Mouse (Mus musculus) hindbrain, embryonic 11.5 days (tissue): ENCODE data around the gene Pou2f2. TPM values are rescaled to one million over a fixed set of nuclear protein-coding genes. Genes with fewer than 3 reads are reported as not detected.

Experiments used
- ATAC-seq: fragments of 200-750 bp; cut with Nextera tagmentation; 2 replicates; pipeline ENCODE4 v1.8.0; 2017; ENCODE audit warnings: mild to moderate bottlenecking, moderate TSS enrichment, moderate library complexity; ENCODE audit not compliant: low FRiP score
- DNase-seq: peaks from one replicate; pipeline ENCODE4 v3.0.0-alpha.2; 2015; ENCODE audit warnings: low spot score
- H3K27ac ChIP-seq: fragments of 300-500 bp; sonication (generic); 2 replicates; pipeline ENCODE4 v1.5.1; 2014; ENCODE audit warnings: mild to moderate bottlenecking, low read depth, low read length
- H3K27me3 ChIP-seq: fragments of 300-500 bp; sonication (generic); 2 replicates; pipeline ENCODE4 v1.6.1; 2014; ENCODE audit warnings: mild to moderate bottlenecking, low read length, moderate library complexity, mixed read lengths; ENCODE audit not compliant: control insufficient read depth, insufficient read depth
- H3K36me3 ChIP-seq: fragments of 300-500 bp; sonication (generic); 2 replicates; pipeline ENCODE4 v1.6.1; 2014; ENCODE audit warnings: mild to moderate bottlenecking, low read length, moderate library complexity, mixed read lengths; ENCODE audit not compliant: control insufficient read depth, insufficient read depth
- H3K4me1 ChIP-seq: fragments of 300-500 bp; sonication (generic); replicated peaks from 2 replicates; pipeline ENCODE4 v1.6.1; 2014; ENCODE audit warnings: low read length, mixed read lengths; ENCODE audit not compliant: control insufficient read depth, insufficient read depth
- H3K4me2 ChIP-seq: fragments of 300-500 bp; sonication (generic); replicated peaks from 2 replicates; pipeline ENCODE4 v1.6.1; 2014; ENCODE audit warnings: mild to moderate bottlenecking, low read depth, low read length
- H3K4me3 ChIP-seq: fragments of 300-500 bp; sonication (generic); 2 replicates; pipeline ENCODE4 v1.5.1; 2014; ENCODE audit warnings: low read depth, low read length
- H3K9ac ChIP-seq: fragments of 300-500 bp; sonication (generic); 2 replicates; pipeline ENCODE4 v1.6.1; 2014; ENCODE audit warnings: low read depth, low read length
- H3K9me3 ChIP-seq: fragments of 300-500 bp; sonication (generic); 2 replicates; pipeline ENCODE4 v1.6.1; 2016; ENCODE audit warnings: low read length; ENCODE audit not compliant: control insufficient read depth
- WGBS: fragments of 180-500 bp; shearing (Covaris S2); extraction: QIAGEN DNeasy Blood & Tissue Kit; methylation state at CpG from one replicate; pipeline ENCODE4 v1.1.7; 2014; 5-methylcytosine and 5-hydroxymethylcytosine counted together
- polyA plus RNA-seq: library from polyadenylated mRNA; unstranded; fragments of >200 nt; fragmentation: Nextera tagmentation; extraction: Ambion mirVana; gene quantifications from 2 replicates; pipeline ENCODE4 v1.2.1, GENCODE M21; 2014

Gene Pou2f2
- polyA plus RNA-seq, 1 experiment from 2014 or later, result 51.9 TPM

DNA sequence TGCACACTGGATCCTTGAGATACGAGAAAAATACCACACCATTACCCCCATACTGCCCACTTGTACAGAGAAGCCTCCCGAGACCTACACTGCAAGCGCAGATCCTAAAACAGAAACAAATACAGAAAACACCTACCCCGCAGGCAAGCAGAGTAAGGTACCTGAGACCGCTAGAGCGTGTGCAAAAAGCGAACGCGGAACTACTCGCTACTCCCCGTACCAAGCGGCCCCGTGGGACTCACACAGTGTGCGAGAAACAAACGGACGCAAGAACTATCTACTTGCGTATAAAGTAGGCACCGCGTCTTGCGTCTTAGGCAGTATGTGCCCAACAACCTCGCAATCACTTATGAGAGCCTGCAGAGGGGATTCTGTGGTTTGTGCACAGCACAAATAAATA is 2.3 kb upstream of the Pou2f2 start:
- Histone ChIP-seq H3K4me2 (peak overlapping the region; percentile 28), H3K4me1 (peaks cover 5% of the 10 kb centered on the region; the same call in 1 of the 2 replicates), H3K4me3 (no peak overlapping the region), H3K27ac (no peak overlapping the region), H3K9ac (0 out of 2 replicates have a peak overlapping the region, but pooled peaks have one; percentile 15), H3K27me3 (peaks cover 22% of the 10 kb centered on the region), H3K9me3 (no peaks in the 10 kb centered on the region), H3K36me3 (no peaks in the 10 kb centered on the region)
- DNase-seq (peak; percentile 51), ATAC-seq (no peak)
- 5% methylated on average over 21 of the region's 21 CpGs for WGBS

GRCm38 (mm10) chr7:25181331-25181790 is 1.8 kb upstream of the Pou2f2 start:
- Histone ChIP-seq H3K27ac (no peak overlapping the region), H3K36me3 (no peaks in the 10 kb centered on the region), H3K4me3 (0 out of 2 replicates have a peak overlapping the region, but pooled peaks have one; percentile 12), H3K9ac (0 out of 2 replicates have a peak overlapping the region, but pooled peaks have one; percentile 15), H3K4me1 (peaks cover 5% of the 10 kb centered on the region; the same call in 1 of the 2 replicates), H3K9me3 (no peaks in the 10 kb centered on the region), H3K27me3 (peaks cover 22% of the 10 kb centered on the region), H3K4me2 (peak overlapping the region; percentile 28)
- ATAC-seq, result peak; percentile 28; the same call in 1 of the 2 replicates
- peak; percentile 76 for DNase-seq
- 1% methylated on average over 15 of the region's 15 CpGs for WGBS

DNA sequence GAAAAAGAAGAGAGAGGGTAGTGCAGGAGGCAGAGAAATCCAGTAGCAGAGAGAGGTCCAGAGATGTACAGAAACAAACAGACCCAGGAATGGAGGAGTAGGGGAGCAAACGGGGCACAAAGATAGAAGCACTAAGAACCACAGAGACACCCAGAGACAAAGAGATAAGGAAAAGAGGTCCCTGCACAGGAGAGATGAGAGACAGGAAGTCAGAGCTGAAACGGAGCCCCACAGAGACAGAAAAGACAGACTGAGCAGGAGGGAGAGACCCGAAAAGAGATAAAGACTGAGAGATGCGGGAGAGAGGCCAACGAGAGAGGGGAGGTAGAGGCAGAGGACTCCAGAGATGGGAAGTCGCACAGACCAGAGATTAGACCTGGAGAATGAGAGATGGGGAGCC is 986 bp upstream of the Pou2f2 start:
- H3K9ac ChIP-seq, result peak overlapping the region; percentile 72; the same call in 1 of the 2 replicates
- ATAC-seq (no peak), DNase-seq (no peak)
- peak overlapping the region; percentile 82 for H3K27ac ChIP-seq
- H3K4me1 ChIP-seq, result peaks cover 5% of the 10 kb centered on the region; the same call in 1 of the 2 replicates
- H3K4me2 ChIP-seq, result peak overlapping the region; percentile 58
- H3K4me3 ChIP-seq, result peak overlapping the region; percentile 41; the same call in 1 of the 2 replicates
- peaks cover 22% of the 10 kb centered on the region for H3K27me3 ChIP-seq
- H3K36me3 ChIP-seq, result no peaks in the 10 kb centered on the region
- WGBS, result 5% methylated on average over 6 of the region's 6 CpGs
- H3K9me3 ChIP-seq, result no peaks in the 10 kb centered on the region

DNA sequence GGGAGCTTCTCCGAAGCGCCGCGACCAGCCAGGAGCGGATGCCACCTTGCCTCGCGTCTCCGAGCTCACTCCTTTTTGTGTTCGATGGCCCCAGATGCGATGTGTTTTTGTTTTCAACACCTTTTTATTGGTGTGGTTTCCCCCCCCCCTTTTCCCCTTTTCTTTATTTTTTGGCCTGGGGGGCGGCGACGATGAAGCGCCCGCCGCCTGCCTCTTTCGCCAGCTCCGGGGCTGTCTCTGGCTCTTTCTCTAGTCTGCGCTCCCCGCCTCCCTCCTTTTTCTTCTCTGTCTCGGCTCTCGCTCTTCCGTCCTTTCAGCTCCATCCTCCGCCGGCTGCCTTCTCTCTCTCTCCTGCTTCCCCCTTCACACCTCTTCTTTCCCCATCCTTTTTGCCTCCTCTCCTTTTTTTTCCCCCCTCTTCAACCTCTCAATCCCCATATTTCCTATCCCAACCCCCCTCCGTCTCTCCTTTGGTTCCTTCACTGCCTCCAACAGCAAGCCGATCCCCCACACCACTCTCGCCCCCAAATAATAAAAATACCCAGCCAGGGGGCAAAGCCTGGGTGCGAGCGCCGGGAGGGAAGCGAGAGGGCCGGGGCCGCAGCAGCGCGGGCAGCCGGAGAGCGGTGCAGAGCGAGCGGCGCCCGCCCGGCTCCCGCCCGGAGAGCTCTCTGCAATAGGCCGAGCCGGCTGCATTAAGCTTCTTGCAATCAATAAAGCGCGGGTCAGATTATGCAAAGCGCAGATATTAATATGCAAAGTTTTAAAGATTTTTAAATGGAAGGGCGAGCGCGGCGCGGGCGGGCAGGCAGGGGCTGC is 530 bp downstream of the Pou2f2 start:
- peak overlapping the region; percentile 72 for H3K9ac ChIP-seq
- under 1% methylated on average over 50 of the region's 56 CpGs for WGBS
- H3K4me1 ChIP-seq, result peaks cover 5% of the 10 kb centered on the region; the same call in 1 of the 2 replicates
- no peaks in the 10 kb centered on the region for H3K9me3 ChIP-seq
- H3K36me3 ChIP-seq, result no peaks in the 10 kb centered on the region
- ATAC-seq (peak; percentile 84), DNase-seq (peak; percentile 62)
- H3K4me2 ChIP-seq, result peak overlapping the region; percentile 58
- H3K27me3 ChIP-seq, result peaks cover 22% of the 10 kb centered on the region
- H3K27ac ChIP-seq, result peak overlapping the region; percentile 82
- H3K4me3 ChIP-seq, result peak overlapping the region; percentile 41

DNA sequence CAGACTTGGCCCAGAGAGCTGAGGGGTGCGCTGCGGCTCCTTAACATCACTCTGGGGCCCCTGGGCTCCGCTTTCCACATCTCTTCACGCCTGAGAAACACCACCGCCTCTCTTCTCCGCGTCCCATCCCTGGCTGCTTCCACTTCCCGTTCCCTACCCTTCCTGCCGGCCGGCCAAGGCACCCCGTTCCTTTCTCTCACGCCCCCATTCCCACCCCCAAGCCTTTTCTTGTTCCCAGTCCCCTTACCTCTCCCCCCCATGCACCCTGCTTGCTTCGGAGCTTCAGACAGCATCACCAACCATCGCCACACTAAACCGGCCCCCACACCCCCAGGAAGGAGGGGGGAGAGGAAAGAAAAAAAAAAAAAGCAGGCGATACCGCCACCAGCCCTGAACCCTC is 1.2 kb downstream of the Pou2f2 start:
- Histone ChIP-seq H3K4me2 (peak overlapping the region; percentile 58), H3K4me3 (peak overlapping the region; percentile 41), H3K9me3 (no peaks in the 10 kb centered on the region), H3K9ac (peak overlapping the region; percentile 72), H3K27me3 (peaks cover 22% of the 10 kb centered on the region), H3K4me1 (peaks cover 8% of the 10 kb centered on the region; the same call in 1 of the 2 replicates), H3K36me3 (no peaks in the 10 kb centered on the region), H3K27ac (peak overlapping the region; percentile 82)
- WGBS, result 3% methylated on average over 14 of the region's 17 CpGs
- peak; percentile 35 for DNase-seq
- no peak for ATAC-seq

DNA sequence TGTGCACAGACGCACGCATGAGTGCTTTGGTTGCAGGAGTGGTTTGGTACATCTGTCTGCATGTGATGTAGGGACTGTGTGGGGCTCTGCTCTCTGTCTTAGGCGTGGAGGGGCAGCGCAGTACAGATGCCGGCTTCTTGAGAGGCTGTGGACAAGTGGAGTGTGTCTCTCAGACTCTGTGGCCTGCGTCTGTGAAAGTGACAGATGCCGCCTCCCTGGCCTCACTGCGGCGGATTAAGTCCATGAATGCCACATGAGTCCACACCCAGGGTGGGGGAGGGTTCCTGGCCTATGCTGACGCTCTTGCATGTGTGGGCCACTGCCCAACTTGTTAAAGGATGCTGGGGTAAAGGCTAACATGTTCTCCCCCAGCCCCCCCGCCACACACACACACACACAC is 5.2 kb downstream of the Pou2f2 start:
- H3K27me3 ChIP-seq, result no peaks in the 10 kb centered on the region; the same call in 1 of the 2 replicates
- H3K27ac ChIP-seq, result peak overlapping the region; percentile 85
- H3K9me3 ChIP-seq, result no peaks in the 10 kb centered on the region
- no peak overlapping the region for H3K4me3 ChIP-seq
- DNase-seq, result peak; percentile 58
- ATAC-seq, result peak; percentile 18
- 47% methylated on average over 11 of the region's 11 CpGs for WGBS
- peak overlapping the region; percentile 20; the same call in 1 of the 2 replicates for H3K4me2 ChIP-seq
- H3K36me3 ChIP-seq, result no peaks in the 10 kb centered on the region
- peaks cover 5% of the 10 kb centered on the region for H3K4me1 ChIP-seq
- peak overlapping the region; percentile 36; the same call in 1 of the 2 replicates for H3K9ac ChIP-seq

- Histone ChIP-seq H3K4me3 (no peak overlapping the region; the same call in 1 of the 2 replicates), H3K9me3 (no peaks in the 10 kb centered on the region), H3K27me3 (no peaks in the 10 kb centered on the region; the same call in 1 of the 2 replicates), H3K9ac (no peak overlapping the region), H3K27ac (peak overlapping the region; percentile 85), H3K36me3 (no peaks in the 10 kb centered on the region), H3K4me1 (peaks cover 5% of the 10 kb centered on the region), H3K4me2 (peak overlapping the region; percentile 25; the same call in 1 of the 2 replicates)
- ATAC-seq (peak; percentile 77), DNase-seq (peak; percentile 59)
- 27% methylated on average over 5 of the region's 5 CpGs for WGBS
Measured at GRCm38 (mm10) chr7:25172669-25173068, 6.9 kb downstream of the Pou2f2 start.

DNA sequence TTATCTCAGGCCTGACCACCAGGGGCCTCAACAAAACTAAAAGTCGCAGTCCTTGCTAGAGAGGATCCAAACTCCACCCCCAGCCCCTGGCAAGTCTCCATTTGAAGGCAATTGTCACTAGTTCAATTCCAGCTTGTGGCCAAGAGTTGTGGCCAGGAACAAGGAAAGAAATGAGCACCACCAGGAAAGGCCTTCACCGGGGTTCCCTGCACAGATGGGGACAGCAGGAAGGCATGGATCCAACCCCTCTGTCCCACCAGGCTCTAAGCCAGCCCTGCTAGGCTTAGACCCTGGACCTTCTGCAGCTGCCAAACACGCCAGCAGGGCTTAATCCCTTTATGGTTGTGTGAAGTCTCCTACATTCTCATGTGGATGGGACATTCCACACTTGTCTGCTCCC is 8.9 kb downstream of the Pou2f2 start:
- Histone ChIP-seq H3K9ac (no peak overlapping the region), H3K27ac (no peak overlapping the region), H3K9me3 (no peaks in the 10 kb centered on the region), H3K27me3 (no peaks in the 10 kb centered on the region; the same call in 1 of the 2 replicates), H3K36me3 (no peaks in the 10 kb centered on the region), H3K4me3 (no peak overlapping the region), H3K4me1 (peaks cover 5% of the 10 kb centered on the region), H3K4me2 (no peak overlapping the region)
- DNase-seq (no peak), ATAC-seq (no peak)
- 44% methylated on average over 3 of the region's 3 CpGs for WGBS
